Mouse (Mus musculus) limb, embryonic 15.5 days (tissue): ENCODE measurements around the gene Olfr784. TPM values are rescaled to one million over a fixed set of nuclear protein-coding genes. Genes with fewer than 3 reads are reported as not detected.
"Not testable (repeated sequence)": the region's sequence is repeated elsewhere in the genome, so short reads cannot be mapped to it uniquely, and the experiment has no call there.

Experiments
- ATAC-seq: fragments of 200-750 bp; cut with Nextera tagmentation; 2 replicates; pipeline ENCODE4 v1.8.0; 2017; ENCODE audit warnings: low read depth, moderate TSS enrichment; ENCODE audit not compliant: insufficient number of reproducible peaks, low FRiP score, low TSS enrichment
- H3K27ac ChIP-seq: fragments of 300-500 bp; sonication (generic); 2 replicates; pipeline ENCODE4 v1.5.1; 2015; ENCODE audit warnings: moderate library complexity, mild to moderate bottlenecking, inconsistent platforms
- H3K27me3 ChIP-seq: fragments of 300-500 bp; sonication (generic); 2 replicates; pipeline ENCODE4 v1.6.1; 2015; ENCODE audit warnings: inconsistent platforms
- H3K36me3 ChIP-seq: fragments of 300-500 bp; sonication (generic); 2 replicates; pipeline ENCODE4 v1.6.1; 2015; ENCODE audit warnings: inconsistent platforms
- H3K4me1 ChIP-seq: fragments of 300-500 bp; sonication (generic); 2 replicates; pipeline ENCODE4 v1.6.1; 2015; ENCODE audit warnings: inconsistent platforms
- H3K4me2 ChIP-seq: fragments of 300-500 bp; sonication (generic); 2 replicates; pipeline ENCODE4 v1.6.1; 2015; ENCODE audit warnings: mild to moderate bottlenecking, inconsistent platforms
- H3K4me3 ChIP-seq: fragments of 300-500 bp; sonication (generic); 2 replicates; pipeline ENCODE4 v1.5.1; 2015; ENCODE audit warnings: mild to moderate bottlenecking, inconsistent platforms
- H3K9ac ChIP-seq: fragments of 300-500 bp; sonication (generic); 2 replicates; pipeline ENCODE4 v1.6.1; 2015; ENCODE audit warnings: inconsistent platforms
- H3K9me3 ChIP-seq: fragments of 300-500 bp; sonication (generic); 2 replicates; pipeline ENCODE4 v1.6.1; 2016; ENCODE audit warnings: inconsistent platforms
- WGBS: fragments of 180-500 bp; shearing (Covaris S2); methylation state at CpG from one replicate; pipeline ENCODE4 v1.1.7; 2015; 5-methylcytosine and 5-hydroxymethylcytosine counted together
- polyA plus RNA-seq: library from polyadenylated mRNA; unstranded; fragments of >200 nt; fragmentation: Nextera tagmentation; extraction: Ambion mirVana; gene quantifications from 2 replicates; pipeline ENCODE4 v1.2.1, GENCODE M21; 2015

The Olfr784 gene
- 0.08 TPM in 1 of 2 replicates, not detected in the other for polyA plus RNA-seq

DNA sequence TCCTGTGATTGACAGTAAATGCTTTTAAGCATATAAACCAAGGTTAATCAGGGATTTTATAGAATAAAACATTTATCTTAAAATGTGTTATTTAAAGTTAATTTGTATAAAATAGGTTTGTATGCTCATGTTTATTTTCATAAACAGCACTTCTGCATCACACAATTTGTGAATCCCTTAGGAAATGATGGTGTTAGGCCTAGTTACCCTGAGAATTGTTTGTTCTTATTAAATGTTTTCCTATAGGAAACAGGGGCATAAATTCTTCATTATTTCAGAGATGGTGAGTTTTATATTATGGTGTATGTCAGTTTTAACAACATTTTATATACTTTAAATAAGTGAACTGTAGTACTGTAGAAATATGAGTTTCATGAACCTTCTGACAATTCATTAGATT lies at the start of gene Olfr784:
Olfr784 (plus strand) TSS at position 301 of the 400 bp plus-strand sequence.
- ATAC-seq = no peak
- H3K4me1 ChIP-seq = no peaks in the 10 kb centered on the region
- no peaks in the 10 kb centered on the region for H3K27me3 ChIP-seq
- no peaks in the 10 kb centered on the region for H3K36me3 ChIP-seq
- H3K4me3 ChIP-seq = no peak within 1 kb of the TSS
- H3K9me3 ChIP-seq = no peaks in the 10 kb centered on the region
- H3K4me2 ChIP-seq = no peak within 1 kb of the TSS
- no peak within 1 kb of the TSS for H3K27ac ChIP-seq
- no peak within 1 kb of the TSS for H3K9ac ChIP-seq

GRCm38 (mm10) chr10:129348550-129348949 lies 35.3 kb upstream of the Olfr784 start, which contains the start of gene Olfr782:
Gene Olfr782 (plus strand): TSS chr10:129348850.
- Histone ChIP-seq H3K27ac (no peak within 1 kb of the TSS), H3K4me2 (no peak within 1 kb of the TSS), H3K4me1 (no peaks in the 10 kb centered on the region), H3K27me3 (no peaks in the 10 kb centered on the region), H3K36me3 (no peaks in the 10 kb centered on the region), H3K9ac (no peak within 1 kb of the TSS), H3K9me3 (no peaks in the 10 kb centered on the region), H3K4me3 (no peak within 1 kb of the TSS)
- no peak for ATAC-seq
- 78% methylated on average over 3 of the region's 3 CpGs for WGBS

GRCm38 (mm10) chr10:129352475-129352874 lies 31.4 kb upstream of the Olfr784 start:
- H3K27ac ChIP-seq, H3K4me2 ChIP-seq, H3K4me3 ChIP-seq, H3K36me3 ChIP-seq, H3K9me3 ChIP-seq, H3K9ac ChIP-seq, H3K4me1 ChIP-seq, ATAC-seq, H3K27me3 ChIP-seq: not testable (repeated sequence)
- WGBS = 50% methylated on average over 2 of the region's 2 CpGs

DNA sequence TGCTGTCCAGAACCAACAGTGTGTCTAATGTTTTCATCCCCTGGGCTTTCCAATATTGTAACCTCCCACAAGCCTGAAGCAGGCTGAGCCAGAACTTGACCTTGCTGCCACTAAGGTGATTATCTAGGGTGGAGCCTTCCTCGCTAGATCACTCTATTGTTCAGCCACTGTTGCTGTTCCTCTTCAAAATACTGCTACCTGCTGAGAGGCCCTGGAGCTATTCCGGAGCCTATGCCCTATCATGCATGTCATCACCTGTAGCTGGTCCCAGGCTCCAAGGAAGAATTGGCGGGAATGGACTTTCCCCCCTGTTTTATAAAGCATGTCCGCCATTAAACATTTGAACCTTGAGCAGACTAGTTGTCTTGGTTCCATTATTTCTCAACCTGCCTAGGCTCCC lies 27.4 kb upstream of the Olfr784 start:
- ATAC-seq = not testable (repeated sequence)
- WGBS = 84% methylated on average over 4 of the region's 4 CpGs

DNA sequence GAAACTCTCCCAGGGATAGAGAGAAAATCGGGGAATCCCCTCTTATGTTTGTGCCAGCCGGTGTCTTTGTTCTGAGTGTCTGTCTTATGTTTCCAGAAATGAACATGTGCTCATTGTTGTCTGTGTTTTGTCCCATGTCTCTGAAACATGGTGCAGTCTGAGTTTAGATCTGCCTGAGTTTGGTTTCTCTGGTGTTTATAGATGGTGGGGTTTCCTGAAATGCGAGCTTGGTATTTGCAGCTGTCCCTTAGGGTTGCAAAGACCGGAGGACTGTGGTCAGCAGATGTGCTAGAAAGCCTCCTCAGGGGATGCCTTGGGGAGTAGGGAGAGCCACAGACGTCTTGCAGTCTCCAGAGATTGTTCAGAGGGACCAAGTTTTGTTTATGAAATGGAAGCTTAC lies 26.6 kb upstream of the Olfr784 start:
- no peak for ATAC-seq
- no peaks in the 10 kb centered on the region for H3K36me3 ChIP-seq
- no peak overlapping the region for H3K4me2 ChIP-seq
- H3K9me3 ChIP-seq = no peaks in the 10 kb centered on the region
- H3K27me3 ChIP-seq = no peaks in the 10 kb centered on the region
- H3K27ac ChIP-seq = no peak overlapping the region
- no peak overlapping the region for H3K9ac ChIP-seq
- H3K4me1 ChIP-seq = no peaks in the 10 kb centered on the region
- WGBS = 65% methylated on average over 5 of the region's 5 CpGs
- H3K4me3 ChIP-seq = no peak overlapping the region

More for the DNA sequence above, 27.4 kb upstream of the Olfr784 start:
- H3K4me1 ChIP-seq, H3K4me2 ChIP-seq, H3K27ac ChIP-seq, H3K36me3 ChIP-seq, H3K4me3 ChIP-seq, H3K9me3 ChIP-seq, H3K9ac ChIP-seq, H3K27me3 ChIP-seq: not testable (repeated sequence)

DNA sequence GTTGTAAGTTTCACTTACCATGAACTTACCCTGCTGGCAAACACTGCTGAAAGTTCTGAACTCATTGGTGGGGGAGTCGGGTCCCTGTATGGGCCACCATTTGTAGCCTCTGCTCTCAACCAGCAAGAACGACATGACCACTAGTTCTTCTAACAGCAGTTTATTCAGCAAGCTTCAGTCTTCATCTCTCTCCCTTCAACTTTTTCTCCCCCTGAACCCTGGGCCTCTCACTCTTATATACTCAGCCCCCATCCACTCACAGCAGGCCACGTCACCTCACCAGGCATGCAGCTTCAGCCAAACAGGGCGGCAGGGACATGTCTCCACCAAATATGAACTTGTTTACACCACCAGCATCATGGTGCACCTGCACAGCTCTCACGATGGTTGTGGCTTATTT lies 9.8 kb upstream of the Olfr784 start:
- H3K9me3 ChIP-seq, ATAC-seq, H3K4me3 ChIP-seq, H3K4me2 ChIP-seq, H3K4me1 ChIP-seq, H3K27me3 ChIP-seq, H3K27ac ChIP-seq, H3K36me3 ChIP-seq, H3K9ac ChIP-seq: not testable (repeated sequence)
- 86% methylated on average over 5 of the region's 5 CpGs for WGBS

DNA sequence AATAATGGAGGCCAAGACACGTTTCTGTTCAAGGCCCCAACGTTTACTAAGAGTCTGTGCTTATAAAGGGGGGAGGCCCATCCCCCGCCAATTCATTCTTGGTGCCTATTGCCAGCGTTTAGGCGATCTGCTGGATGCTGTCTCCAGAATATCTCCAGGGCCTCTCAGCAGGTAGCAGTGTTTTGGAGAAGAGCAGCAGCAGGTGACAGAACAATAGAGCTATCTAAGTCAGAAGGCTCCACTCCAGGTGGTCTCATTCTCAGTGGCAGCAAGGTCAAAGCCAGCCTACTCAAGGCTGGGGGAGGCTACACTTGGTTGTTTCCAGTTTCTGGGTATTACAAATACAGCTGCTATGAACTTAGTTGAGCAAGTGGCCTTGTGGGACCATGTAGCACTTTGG lies 17.0 kb downstream of the Olfr784 start:
- Histone ChIP-seq H3K9me3 (no peaks in the 10 kb centered on the region), H3K4me3 (no peak overlapping the region), H3K36me3 (no peaks in the 10 kb centered on the region), H3K27me3 (no peaks in the 10 kb centered on the region), H3K9ac (no peak overlapping the region), H3K4me1 (no peaks in the 10 kb centered on the region), H3K27ac (no peak overlapping the region), H3K4me2 (no peak overlapping the region)
- 50% methylated on average over 5 of the region's 5 CpGs for WGBS
- ATAC-seq = no peak

DNA sequence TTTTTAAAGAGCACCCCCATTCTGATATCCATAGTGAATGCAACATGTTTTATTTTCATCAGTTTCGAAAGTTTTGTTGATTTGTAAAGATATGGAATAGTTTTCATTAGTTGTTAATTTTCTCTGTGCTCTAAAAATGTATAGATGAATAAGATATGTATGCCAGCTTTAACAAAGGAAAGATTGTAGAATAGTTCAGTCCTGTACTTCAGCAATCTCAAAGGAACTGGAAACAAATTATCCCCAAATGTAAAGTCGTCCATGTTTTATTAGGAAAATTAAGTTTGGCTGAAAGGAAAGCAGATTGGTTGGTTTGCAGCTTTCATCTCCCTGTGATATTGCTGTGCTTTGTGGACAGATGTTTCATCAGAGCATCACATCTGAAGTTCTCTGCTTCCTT lies 21.2 kb downstream of the Olfr784 start, which contains the start of gene Olfr785:
Olfr785 (plus strand) TSS at position 301 of the 400 bp plus-strand sequence.
- ATAC-seq = no peak
- Histone ChIP-seq H3K4me3 (no peak within 1 kb of the TSS), H3K27me3 (no peaks in the 10 kb centered on the region), H3K4me2 (no peak within 1 kb of the TSS), H3K4me1 (no peaks in the 10 kb centered on the region), H3K27ac (no peak within 1 kb of the TSS), H3K9ac (no peak within 1 kb of the TSS), H3K36me3 (no peaks in the 10 kb centered on the region), H3K9me3 (no peaks in the 10 kb centered on the region)
- 52% methylated on average over 2 of the region's 2 CpGs for WGBS

- Histone ChIP-seq H3K9me3 (no peaks in the 10 kb centered on the region), H3K27me3 (no peaks in the 10 kb centered on the region), H3K4me2 (no peak within 1 kb of the TSS), H3K4me1 (no peaks in the 10 kb centered on the region), H3K9ac (no peak within 1 kb of the TSS), H3K4me3 (no peak within 1 kb of the TSS), H3K27ac (no peak within 1 kb of the TSS), H3K36me3 (no peaks in the 10 kb centered on the region)
- no peak for ATAC-seq
These were observed 43.1 kb downstream of the Olfr784 start, which contains the start of gene Olfr786 for GRCm38 (mm10) chr10:129427006-129427405. Gene Olfr786 (plus strand): TSS chr10:129427306.

Other genes starting within 250 kb of the Olfr784 start
- not detected in 2 replicates for gene Olfr770, start 245.1 kb upstream of the Olfr784 start, polyA plus RNA-seq
- not detected in 2 replicates for gene Olfr771, start 219.3 kb upstream of the Olfr784 start, polyA plus RNA-seq
- not detected in 2 replicates for gene Olfr772, start 206.2 kb upstream of the Olfr784 start, polyA plus RNA-seq
- gene Olfr773, start 196.7 kb upstream of the Olfr784 start, polyA plus RNA-seq = not detected in 2 replicates
- gene Olfr774, start 147.9 kb upstream of the Olfr784 start, polyA plus RNA-seq = not detected in 2 replicates
- gene Olfr775, start 135.7 kb upstream of the Olfr784 start, polyA plus RNA-seq = not detected in 2 replicates
- not detected in 2 replicates for gene Olfr776, start 125.0 kb upstream of the Olfr784 start, polyA plus RNA-seq
- gene Olfr777, start 112.6 kb upstream of the Olfr784 start, polyA plus RNA-seq = not detected in 2 replicates
- gene Olfr780, start 66.0 kb upstream of the Olfr784 start, polyA plus RNA-seq = not detected in 2 replicates
- gene Olfr781, start 55.2 kb upstream of the Olfr784 start, polyA plus RNA-seq = not detected in 2 replicates
- not detected in 2 replicates for gene Olfr782, start 35.2 kb upstream of the Olfr784 start, polyA plus RNA-seq
- not detected in 2 replicates for gene Olfr785, start 21.3 kb downstream of the Olfr784 start, polyA plus RNA-seq
- gene Olfr786, start 43.2 kb downstream of the Olfr784 start, polyA plus RNA-seq = not detected in 2 replicates
- not detected in 2 replicates for gene Olfr787, start 77.8 kb downstream of the Olfr784 start, polyA plus RNA-seq
- not detected in 2 replicates for gene Olfr788, start 86.9 kb downstream of the Olfr784 start, polyA plus RNA-seq
- not detected in 2 replicates for gene Olfr789, start 100.7 kb downstream of the Olfr784 start, polyA plus RNA-seq
- not detected in 2 replicates for gene Olfr790, start 114.4 kb downstream of the Olfr784 start, polyA plus RNA-seq
- gene Olfr791, start 137.7 kb downstream of the Olfr784 start, polyA plus RNA-seq = not detected in 2 replicates
- gene Olfr792, start 155.1 kb downstream of the Olfr784 start, polyA plus RNA-seq = not detected in 2 replicates
- gene Olfr794, start 183.6 kb downstream of the Olfr784 start, polyA plus RNA-seq = not detected in 2 replicates
- not detected in 2 replicates for gene Olfr796, start 228.5 kb downstream of the Olfr784 start, polyA plus RNA-seq
- gene Olfr798, start 243.9 kb downstream of the Olfr784 start, polyA plus RNA-seq = not detected in 2 replicates